Mouse (Mus musculus) lung, adult 2 months (tissue): ENCODE measurements around the gene Urb1.

Experiments
- CTCF ChIP-seq: fragments of 200-500 bp; IDR thresholded peaks from 2 replicates; pipeline ENCODE4 v1.5.1; 2011; ENCODE audit warnings: mild to moderate bottlenecking, low read length, control low read depth; ENCODE audit not compliant: insufficient read depth
- POLR2A ChIP-seq: fragments of 200-500 bp; IDR thresholded peaks from 2 replicates; pipeline ENCODE4 v1.6.1; 2011; ENCODE audit warnings: low read depth, mild to moderate bottlenecking, control low read depth, low read length, borderline replicate concordance; ENCODE audit errors: extremely low read depth

- TF ChIP-seq POLR2A (no peak), CTCF (no peak)
Observed at GRCm38 (mm10) chr16:90703646-90704045, 106.6 kb downstream of the Urb1 start.
